Mouse (Mus musculus): ENCODE results near the gene Iqck. TPM values are rescaled to one million over a fixed set of nuclear protein-coding genes. Genes with fewer than 3 reads are reported as not detected.

The Iqck gene
- polyA plus RNA-seq, 1 experiment from 2014 or later, result 6.7 TPM

Other genes with a start within 250 kb of the Iqck start
- 80.9 and 102 TPM in 2 replicates for gene Gde1, start 150.0 kb upstream of the Iqck start, polyA plus RNA-seq (2016; fragmentation: Nextera tagmentation; extraction: Ambion mirVana)
- gene Ccp110, start 143.2 kb upstream of the Iqck start, polyA plus RNA-seq (2016; fragmentation: Nextera tagmentation; extraction: Ambion mirVana), result 28.5 and 34.1 TPM in 2 replicates
- 67.1 and 78.8 TPM in 2 replicates for gene Vps35l, start 115.5 kb upstream of the Iqck start, polyA plus RNA-seq (2016; fragmentation: Nextera tagmentation; extraction: Ambion mirVana)
- 105 and 137 TPM in 2 replicates for gene Knop1, start 502 bp downstream of the Iqck start, polyA plus RNA-seq (2016; fragmentation: Nextera tagmentation; extraction: Ambion mirVana)
- gene Gprc5b, start 139.5 kb downstream of the Iqck start, polyA plus RNA-seq (2016; fragmentation: Nextera tagmentation; extraction: Ambion mirVana), result 17.5 and 25.4 TPM in 2 replicates

Data from hindbrain, embryonic 10.5 days (tissue).